Mouse (Mus musculus) retina, postnatal 1 day (tissue): ENCODE measurements around the gene Patj.

Experiments used
- DNase-seq: peaks from one replicate; pipeline ENCODE4 v3.0.0-alpha.2; 2012

Patj gene

DNA sequence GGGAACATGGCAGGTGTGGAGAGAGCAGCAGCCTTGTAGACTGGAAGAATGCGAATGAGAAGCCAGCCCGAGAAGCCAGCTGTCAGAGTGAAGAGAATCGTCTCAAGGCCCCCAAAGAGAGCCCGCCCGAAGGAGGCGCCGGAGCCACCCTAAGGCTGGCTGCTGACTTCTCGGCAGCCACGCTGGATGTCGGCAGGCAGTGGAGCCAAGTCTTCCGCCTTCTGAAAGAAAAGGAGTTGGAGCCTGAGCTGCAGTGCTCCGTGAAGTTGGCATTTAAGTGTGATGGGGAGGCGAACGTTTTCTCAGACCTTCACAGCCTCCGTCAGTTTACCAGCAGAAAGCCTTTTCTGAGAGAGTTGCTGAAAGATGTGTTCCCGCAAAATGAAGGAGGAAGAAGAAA is 338.1 kb downstream of the Patj start:
- no peak for DNase-seq

GRCm38 (mm10) chr4:98739753-98740152 is 344.2 kb downstream of the Patj start:
- DNase-seq: peak; percentile 60

GRCm38 (mm10) chr4:98743209-98743905 is 347.8 kb downstream of the Patj start:
- no peak for DNase-seq

GRCm38 (mm10) chr4:98743906-98744210 is 348.3 kb downstream of the Patj start:
- DNase-seq: no peak

GRCm38 (mm10) chr4:98754456-98754855 is 358.9 kb downstream of the Patj start:
- no peak for DNase-seq

DNA sequence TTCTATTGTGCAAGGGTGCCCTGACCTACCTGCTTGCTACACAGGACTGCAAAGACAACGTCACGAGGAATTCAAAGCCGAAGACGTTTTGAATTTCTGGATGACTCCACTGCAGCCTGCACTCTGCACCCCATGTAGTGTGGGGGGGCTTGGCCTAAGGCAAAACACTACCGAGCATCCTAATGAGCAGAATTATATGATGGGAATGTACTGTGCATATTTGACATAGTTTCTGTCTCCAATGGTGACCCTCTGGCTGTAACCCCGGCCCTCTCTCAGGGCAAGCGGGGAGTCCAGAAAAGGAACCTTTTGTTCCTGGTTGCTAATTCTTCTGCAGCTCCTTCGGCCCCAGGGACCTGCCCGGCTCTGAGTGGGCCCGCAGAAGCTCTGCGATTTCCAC is 360.6 kb downstream of the Patj start:
- peak; percentile 34 for DNase-seq

DNA sequence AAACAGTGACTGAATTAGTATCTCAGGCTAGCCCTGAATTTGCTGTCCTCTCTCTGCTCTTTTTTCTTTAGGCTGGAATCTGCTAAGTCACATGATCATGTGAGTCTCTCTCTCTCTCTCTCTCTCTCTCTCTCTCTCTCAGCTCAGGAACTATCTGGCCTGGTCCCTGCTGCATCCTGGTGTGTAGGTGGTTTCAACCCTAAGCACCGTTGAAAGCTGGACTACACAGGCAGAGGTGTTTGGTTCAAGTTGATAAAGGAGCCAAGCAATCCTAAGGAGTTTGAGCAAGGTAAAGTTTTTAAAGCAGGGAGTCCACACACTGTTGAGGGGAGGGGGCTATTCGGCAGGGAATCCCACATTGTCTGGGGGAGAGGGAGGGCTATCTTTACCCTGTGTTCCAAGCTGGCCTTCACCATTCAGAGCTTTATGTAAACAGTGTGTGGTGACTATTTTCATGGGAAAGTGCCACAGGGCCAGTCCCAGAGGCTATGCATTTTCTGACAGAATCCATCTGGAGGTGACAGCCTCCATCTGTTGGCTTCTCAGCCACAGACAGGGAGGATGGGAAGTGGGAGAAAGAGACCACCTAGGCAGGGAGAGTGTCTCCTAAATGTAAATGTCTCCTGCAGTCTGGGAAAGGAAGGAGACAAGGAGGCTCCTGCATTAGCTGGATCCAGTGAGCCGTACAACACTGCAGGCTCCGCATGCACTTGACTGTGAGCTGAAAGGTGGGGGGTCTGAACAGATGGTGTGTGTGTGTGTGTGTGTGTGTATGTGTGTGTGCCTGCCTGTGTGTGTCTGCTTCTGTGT is 362.6 kb downstream of the Patj start:
- DNase-seq: peak; percentile 51

DNA sequence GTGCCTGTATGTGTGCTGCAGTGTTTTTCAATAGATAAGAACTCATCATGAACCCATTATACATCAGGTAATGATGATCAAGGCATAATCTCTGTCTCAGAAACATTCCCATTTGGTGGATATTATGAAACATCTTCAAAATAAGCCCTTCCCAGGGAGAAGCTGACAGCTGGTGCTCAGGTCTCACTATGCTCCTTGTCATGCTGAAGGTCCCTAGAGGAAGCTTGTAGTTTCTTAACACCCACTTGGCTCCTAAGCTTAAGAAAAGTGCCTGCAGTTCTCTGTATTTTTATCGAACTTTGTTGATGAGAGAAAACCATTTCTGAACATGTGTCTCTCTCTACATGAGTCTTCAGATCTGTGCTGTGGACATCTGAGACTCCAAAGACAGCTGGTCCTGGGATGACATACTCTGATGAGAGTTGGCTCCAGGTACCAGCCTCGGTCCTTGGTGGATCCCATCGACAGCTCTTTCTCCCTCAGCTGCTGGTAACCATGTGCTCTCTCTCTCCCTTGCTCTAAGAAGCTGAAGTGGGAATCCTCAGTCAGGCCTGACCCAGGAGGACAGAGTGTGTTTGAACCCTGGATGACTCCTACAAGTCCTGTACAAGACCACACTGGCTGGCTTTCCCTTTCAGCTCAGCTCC is 363.4 kb downstream of the Patj start:
- no peak for DNase-seq

DNA sequence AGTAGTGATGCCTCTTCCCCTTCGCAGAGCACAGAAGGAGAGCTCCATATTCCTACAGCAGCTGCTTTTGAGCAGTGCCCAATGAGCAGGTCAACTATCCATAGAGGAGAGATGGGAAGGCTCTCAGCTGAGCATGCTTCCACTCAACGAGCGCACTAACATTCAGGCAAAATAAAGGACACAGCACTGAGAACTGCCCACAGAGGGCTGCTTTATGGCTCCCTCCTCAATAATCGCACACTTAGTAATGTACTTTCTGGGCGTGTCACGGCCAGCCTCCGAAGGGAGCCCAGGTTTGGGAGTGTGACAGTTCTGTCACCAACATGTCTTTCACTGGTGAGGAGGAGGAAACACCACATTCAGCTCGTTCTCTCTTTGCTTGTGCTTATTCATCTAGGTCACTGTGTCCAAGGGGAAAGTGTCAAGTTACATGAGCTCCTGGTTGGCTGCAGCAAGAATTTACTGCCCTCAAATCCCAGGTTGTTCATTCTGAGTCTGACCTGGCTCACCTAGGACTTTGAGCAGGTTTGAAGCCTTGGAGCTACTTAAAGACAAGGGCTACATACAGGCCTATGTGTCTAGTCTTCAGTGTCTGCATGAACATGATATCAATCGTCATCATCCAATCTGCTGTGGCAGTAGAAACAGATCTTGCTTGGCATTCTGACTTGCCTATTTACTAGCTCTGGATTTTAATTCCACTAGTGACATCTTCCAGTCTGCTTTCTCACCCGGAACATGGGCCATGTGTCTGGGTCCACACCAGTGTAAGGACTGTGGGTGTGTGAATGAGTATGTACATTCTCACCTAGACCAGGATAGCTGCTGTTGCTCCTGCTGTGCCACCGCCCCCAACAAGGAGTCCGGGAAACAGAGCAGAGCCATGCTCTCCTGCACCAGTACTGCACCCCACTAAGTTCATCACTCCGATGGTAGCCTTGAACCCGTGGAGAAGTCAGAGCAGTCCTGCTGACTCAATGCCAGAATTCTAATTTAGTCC is 371.8 kb downstream of the Patj start:
- DNase-seq: no peak
